ENCODE assay signal across 8 mouse cellular contexts in the genomic region with DNA sequence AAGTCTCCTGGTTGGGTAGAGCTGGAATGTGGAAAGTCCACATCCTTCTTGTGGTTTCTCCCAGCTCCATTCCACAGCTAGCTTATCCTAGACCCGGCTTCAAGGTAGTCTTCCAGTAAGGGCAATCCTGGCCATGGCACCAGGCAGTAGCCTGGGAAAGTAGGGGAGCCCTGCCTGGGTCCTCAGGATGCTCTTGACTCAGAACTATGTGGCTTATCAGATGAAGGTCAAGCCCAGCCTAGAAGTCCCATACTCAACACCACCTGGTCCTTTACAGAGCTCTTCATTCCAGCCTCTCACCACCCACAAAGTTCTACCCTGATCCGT. TPM values are rescaled to one million over a fixed set of nuclear protein-coding genes. Genes with fewer than 3 reads are reported as not detected.
DNase-seq lines count a peak whose midpoint lies in the region; ATAC-seq and TF ChIP-seq lines count a peak whose summit lies in the region.
"Had no signal": no experiment of that assay in that cellular context is flagged by ENCODE, and none has a peak within 500 bp of the region (broad histone marks: within the 10 kb centered on the region; RNA-seq: fewer than 3 reads in every experiment).

No protein-coding gene starts in this region.

- peak overlapping the region; percentile 72 for H3K4me3 ChIP-seq in midbrain, embryonic 10.5 days
- H3K4me3 ChIP-seq in midbrain, embryonic 11.5 days (ENCODE audit: low read depth, low read length): no peak overlapping the region
- H3K4me3 ChIP-seq in embryonic fibroblast, embryonic 13.5 days (ENCODE audit: insufficient read depth, low read length): peak overlapping the region; percentile 61
- no peak overlapping the region; the same call in 1 of the 2 replicates for H3K4me3 ChIP-seq in intestine, postnatal 0 days (ENCODE audit: low read depth, low read length)
- peak overlapping the region; percentile 58; the same call in 1 of the 2 replicates for H3K4me3 ChIP-seq in stomach, embryonic 15.5 days (replicated peaks)

- no peak for TF ChIP-seq POLR2A in embryonic fibroblast, embryonic 13.5 days (IDR thresholded peaks at IDR 0.05; ENCODE audit: low read depth, low read length)

- H3K36me3 ChIP-seq in midbrain, embryonic 10.5 days: no peaks in the 10 kb centered on the region
- H3K36me3 ChIP-seq in midbrain, embryonic 11.5 days (ENCODE audit: control insufficient read depth, insufficient read depth, low read length): no peaks in the 10 kb centered on the region
- no peaks in the 10 kb centered on the region for H3K36me3 ChIP-seq in intestine, postnatal 0 days (ENCODE audit: control insufficient read depth, insufficient read depth)
- no peaks in the 10 kb centered on the region for H3K36me3 ChIP-seq in stomach, embryonic 15.5 days

- intact Hi-C loops in left cerebral cortex, postnatal 25 days (cut with DNase I): no loop called here

- ATAC-seq in midbrain, embryonic 11.5 days (ENCODE audit: low FRiP score): no peak
- no peak for ATAC-seq in intestine, postnatal 0 days
- ATAC-seq in stomach, embryonic 15.5 days (ENCODE audit: insufficient read depth, low FRiP score, low read depth): no peak

- no peak for TF ChIP-seq CTCF in embryonic fibroblast, embryonic 13.5 days (IDR thresholded peaks at IDR 0.05; ENCODE audit: borderline replicate concordance, insufficient read depth, low read length)
- TF ChIP-seq CTCF in intestine, postnatal 0 days (IDR thresholded peaks at IDR 0.05; ENCODE audit: low read depth): no peak

- no peak for DNase-seq in midbrain, embryonic 10.5 days (ENCODE audit: low spot score)
- no peak for DNase-seq in midbrain, embryonic 11.5 days (ENCODE audit: low spot score, missing footprints)
- no peak for DNase-seq in testis, postnatal 14 days (ENCODE audit: low spot score)
- DNase-seq in left cerebral cortex, postnatal 25 days (ENCODE audit: low spot score in 2 of 2): no peak
- DNase-seq: gastrocnemius, postnatal 25 days had no signal

- H3K4me2 ChIP-seq in midbrain, embryonic 11.5 days: no peak overlapping the region
- peak overlapping the region; percentile 97 for H3K4me2 ChIP-seq in intestine, postnatal 0 days (replicated peaks; ENCODE audit: low read depth)
- H3K4me2 ChIP-seq in stomach, embryonic 15.5 days: peak overlapping the region; percentile 96

- no peak overlapping the region for H3K27ac ChIP-seq in midbrain, embryonic 10.5 days (replicated peaks)
- H3K27ac ChIP-seq in midbrain, embryonic 11.5 days (ENCODE audit: low read depth, low read length): no peak overlapping the region
- no peak overlapping the region; the same call in 1 of the 2 replicates for H3K27ac ChIP-seq in embryonic fibroblast, embryonic 13.5 days (ENCODE audit: insufficient read depth, low read length)
- no peak overlapping the region for H3K27ac ChIP-seq in intestine, postnatal 0 days (ENCODE audit: low read depth, low read length)
- H3K27ac ChIP-seq in stomach, embryonic 15.5 days: no peak overlapping the region

- H3K4me1 ChIP-seq in midbrain, embryonic 10.5 days: peaks cover 19% of the 10 kb centered on the region
- H3K4me1 ChIP-seq in midbrain, embryonic 11.5 days (ENCODE audit: control insufficient read depth, insufficient read depth, low read length): peaks cover 3% of the 10 kb centered on the region
- peaks cover 2% of the 10 kb centered on the region; the same call in 1 of the 2 replicates for H3K4me1 ChIP-seq in embryonic fibroblast, embryonic 13.5 days (ENCODE audit: control insufficient read depth, insufficient read depth, low read length)
- 0 out of 2 replicates have a peak, but pooled peaks cover 3% of the 10 kb centered on the region for H3K4me1 ChIP-seq in intestine, postnatal 0 days (replicated peaks; ENCODE audit: control insufficient read depth, insufficient read depth, low read length)
- H3K4me1 ChIP-seq in stomach, embryonic 15.5 days: 0 out of 2 replicates have a peak, but pooled peaks cover 11% of the 10 kb centered on the region

- peaks cover 20% of the 10 kb centered on the region for H3K27me3 ChIP-seq in midbrain, embryonic 10.5 days (ENCODE audit: low read depth, poor library complexity, severe bottlenecking)
- H3K27me3 ChIP-seq in midbrain, embryonic 11.5 days (ENCODE audit: control insufficient read depth, insufficient read depth, low read length): peaks cover 9% of the 10 kb centered on the region
- H3K27me3 ChIP-seq in intestine, postnatal 0 days (replicated peaks; ENCODE audit: control insufficient read depth, insufficient read depth, low read length): no peaks in the 10 kb centered on the region
- no peaks in the 10 kb centered on the region for H3K27me3 ChIP-seq in stomach, embryonic 15.5 days (replicated peaks)

- H3K9ac ChIP-seq in midbrain, embryonic 11.5 days (ENCODE audit: low read length): no peak overlapping the region
- no peak overlapping the region for H3K9ac ChIP-seq in intestine, postnatal 0 days (ENCODE audit: low read depth, low read length)
- no peak overlapping the region for H3K9ac ChIP-seq in stomach, embryonic 15.5 days

- H3K9me3 ChIP-seq in midbrain, embryonic 10.5 days (replicated peaks): no peaks in the 10 kb centered on the region
- no peaks in the 10 kb centered on the region for H3K9me3 ChIP-seq in midbrain, embryonic 11.5 days (ENCODE audit: control insufficient read depth, low read length)
- no peaks in the 10 kb centered on the region for H3K9me3 ChIP-seq in intestine, postnatal 0 days (ENCODE audit: control insufficient read depth)
- H3K9me3 ChIP-seq in stomach, embryonic 15.5 days: no peaks in the 10 kb centered on the region

- WGBS in midbrain, embryonic 10.5 days: 30% methylated on average over 2 of the region's 2 CpGs
- 27% methylated on average over 2 of the region's 2 CpGs for WGBS in midbrain, embryonic 11.5 days
- WGBS in intestine, postnatal 0 days: 46% methylated on average over 2 of the region's 2 CpGs
- 24% methylated on average over 2 of the region's 2 CpGs for WGBS in stomach, embryonic 15.5 days

RNA-seq across cellular contexts. Expression of a gene that starts 1.0 kb away (rescaled TPM):
- 15.4 and 16.6 TPM in 2 replicates for polyA plus RNA-seq in midbrain, embryonic 10.5 days (2016; fragmentation: Nextera tagmentation; extraction: Ambion mirVana)
- 16.3 and 17.6 TPM in 2 replicates for polyA plus RNA-seq in midbrain, embryonic 11.5 days (2014; fragmentation: Nextera tagmentation; extraction: Ambion mirVana)
- polyA plus RNA-seq in embryonic fibroblast, embryonic 13.5 days (2011; ENCODE audit: insufficient read length, low read depth, missing spikeins): 21.7 TPM in 2 replicates
- polyA plus RNA-seq in intestine, postnatal 0 days (2015; fragmentation: Nextera tagmentation; extraction: Ambion mirVana): 24.8 and 28.6 TPM in 2 replicates
- 19.6 and 21.5 TPM in 2 replicates for polyA plus RNA-seq in stomach, embryonic 15.5 days (2015; fragmentation: Nextera tagmentation; extraction: Ambion mirVana)
- total RNA-seq in left cerebral cortex, postnatal 25 days (2021): 10 to 100 TPM in 1 of 2 experiments, 1 to 10 TPM in 1; 9.4 to 10.4 TPM

Comparison
In these comparisons a context has a peak if more than half of its experiments do, and no peak if none do; other contexts are left out.
1. H3K4me3 ChIP-seq: peak in midbrain, embryonic 10.5 days (single experiment), embryonic fibroblast, embryonic 13.5 days (single experiment) and stomach, embryonic 15.5 days (single experiment); none in midbrain, embryonic 11.5 days (single experiment) and intestine, postnatal 0 days (single experiment).